Mouse (Mus musculus): ENCODE results near the gene Gm11037. TPM values are rescaled to one million over a fixed set of nuclear protein-coding genes. Genes with fewer than 3 reads are reported as not detected.

Gene Gm11037
- polyA plus RNA-seq, 1 experiment, result not detected

DNA sequence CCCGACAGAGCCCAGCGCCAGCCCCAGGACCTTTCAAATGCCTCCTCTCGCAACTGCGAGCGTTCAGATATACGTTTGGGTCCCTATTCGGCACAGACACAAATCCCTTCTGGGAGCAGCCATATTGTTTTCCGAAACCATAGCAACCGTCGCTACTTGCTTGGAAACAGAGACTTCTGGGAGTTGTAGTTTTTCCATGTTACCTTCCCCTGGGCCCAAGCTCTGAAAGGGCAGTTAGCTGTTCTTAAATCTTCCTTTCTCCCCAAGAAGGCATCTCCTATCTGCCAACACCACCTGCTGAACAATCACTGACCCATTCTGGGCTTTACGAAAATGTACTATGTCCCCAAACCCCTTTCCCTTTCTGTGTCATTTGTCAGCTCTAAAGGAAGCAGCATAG lies 41.4 kb downstream of the Gm11037 start:
- Histone ChIP-seq H3K4me1 (ENCODE audit: control insufficient read depth, insufficient read depth, low read length) (peaks cover 24% of the 10 kb centered on the region), H3K27ac (ENCODE audit: control insufficient read depth, insufficient read depth, low read depth, low read length) (peak overlapping the region; percentile 84; the same call in 1 of the 2 replicates), H3K27me3 (ENCODE audit: control insufficient read depth, insufficient read depth, low read length) (no peaks in the 10 kb centered on the region), H3K36me3 (ENCODE audit: control insufficient read depth, insufficient read depth, low read length) (0 out of 2 replicates have a peak, but pooled peaks cover 2% of the 10 kb centered on the region), H3K4me3 (ENCODE audit: control insufficient read depth, low read depth, low read length) (peak overlapping the region; percentile 97)
- no peak for TF ChIP-seq CTCF (IDR thresholded peaks at IDR 0.05; ENCODE audit: control insufficient read depth, insufficient read depth, insufficient replicate concordance, low read depth, low read length)
- no peak for TF ChIP-seq POLR2A (IDR thresholded peaks at IDR 0.05; ENCODE audit: control insufficient read depth, low read depth, low read length)

DNA sequence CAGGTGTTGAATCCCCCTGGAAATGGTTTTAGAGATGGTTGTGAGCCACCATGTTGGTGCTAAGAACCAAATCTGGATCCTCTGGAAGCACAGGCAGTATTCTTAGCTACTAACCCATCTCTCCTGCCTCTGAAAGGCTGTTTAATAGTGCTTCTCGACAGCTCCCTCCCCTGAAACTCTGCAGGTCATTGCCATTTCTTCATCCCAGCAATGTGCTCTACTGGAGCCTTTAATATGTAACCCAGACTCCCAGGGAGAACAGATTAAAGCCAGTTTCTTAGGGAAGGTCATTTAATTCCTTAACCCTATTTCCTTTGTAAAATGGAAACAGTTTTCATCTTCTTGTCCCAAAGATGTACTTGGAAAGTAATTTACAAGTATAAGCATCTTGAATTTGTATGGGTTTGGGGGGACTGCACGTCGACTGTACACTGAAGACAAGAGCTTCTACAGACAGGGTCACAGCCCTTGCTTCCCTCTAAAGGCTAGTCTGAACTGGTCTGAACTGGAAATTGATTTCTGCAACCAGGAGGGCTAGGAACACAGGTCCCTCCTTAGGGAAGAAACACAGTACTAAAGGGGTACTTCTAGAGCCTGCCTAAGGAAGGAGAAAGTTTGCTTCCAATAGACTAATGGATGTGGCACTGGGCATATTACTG lies 42.1 kb downstream of the Gm11037 start:
- Histone ChIP-seq H3K4me1 (ENCODE audit: control insufficient read depth, insufficient read depth, low read length) (peaks cover 26% of the 10 kb centered on the region), H3K27ac (ENCODE audit: control insufficient read depth, insufficient read depth, low read depth, low read length) (no peak overlapping the region), H3K4me3 (ENCODE audit: control insufficient read depth, low read depth, low read length) (peak overlapping the region; percentile 17; the same call in 1 of the 2 replicates), H3K27me3 (ENCODE audit: control insufficient read depth, insufficient read depth, low read length) (no peaks in the 10 kb centered on the region), H3K36me3 (ENCODE audit: control insufficient read depth, insufficient read depth, low read length) (0 out of 2 replicates have a peak, but pooled peaks cover 2% of the 10 kb centered on the region)
- TF ChIP-seq CTCF (IDR thresholded peaks at IDR 0.05; ENCODE audit: control insufficient read depth, insufficient read depth, insufficient replicate concordance, low read depth, low read length) (no peak), POLR2A (IDR thresholded peaks at IDR 0.05; ENCODE audit: control insufficient read depth, low read depth, low read length) (no peak)

DNA sequence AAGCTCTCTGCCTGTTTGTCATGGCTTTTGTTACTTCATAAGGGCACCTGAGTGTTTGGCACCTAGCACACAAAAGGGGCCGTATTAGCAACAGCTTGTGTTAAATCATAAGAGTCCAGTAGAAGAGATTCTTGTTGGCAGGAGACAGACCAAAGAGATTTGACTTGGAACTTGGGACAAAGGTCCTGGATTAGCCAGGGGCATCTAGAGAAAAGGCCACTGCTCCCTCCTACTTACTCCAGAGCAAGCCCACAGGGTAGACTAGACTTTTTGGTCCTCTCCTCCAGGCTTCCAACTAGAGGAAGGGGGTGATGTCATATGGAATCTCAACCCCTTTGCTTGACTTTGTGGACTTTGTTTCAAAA lies 42.6 kb downstream of the Gm11037 start:
- Histone ChIP-seq H3K27ac (ENCODE audit: control insufficient read depth, insufficient read depth, low read depth, low read length) (no peak overlapping the region), H3K4me3 (ENCODE audit: control insufficient read depth, low read depth, low read length) (no peak overlapping the region), H3K36me3 (ENCODE audit: control insufficient read depth, insufficient read depth, low read length) (0 out of 2 replicates have a peak, but pooled peaks cover 2% of the 10 kb centered on the region), H3K27me3 (ENCODE audit: control insufficient read depth, insufficient read depth, low read length) (no peaks in the 10 kb centered on the region), H3K4me1 (ENCODE audit: control insufficient read depth, insufficient read depth, low read length) (peaks cover 26% of the 10 kb centered on the region)
- TF ChIP-seq POLR2A (IDR thresholded peaks at IDR 0.05; ENCODE audit: control insufficient read depth, low read depth, low read length) (no peak), CTCF (IDR thresholded peaks at IDR 0.05; ENCODE audit: control insufficient read depth, insufficient read depth, insufficient replicate concordance, low read depth, low read length) (no peak)

DNA sequence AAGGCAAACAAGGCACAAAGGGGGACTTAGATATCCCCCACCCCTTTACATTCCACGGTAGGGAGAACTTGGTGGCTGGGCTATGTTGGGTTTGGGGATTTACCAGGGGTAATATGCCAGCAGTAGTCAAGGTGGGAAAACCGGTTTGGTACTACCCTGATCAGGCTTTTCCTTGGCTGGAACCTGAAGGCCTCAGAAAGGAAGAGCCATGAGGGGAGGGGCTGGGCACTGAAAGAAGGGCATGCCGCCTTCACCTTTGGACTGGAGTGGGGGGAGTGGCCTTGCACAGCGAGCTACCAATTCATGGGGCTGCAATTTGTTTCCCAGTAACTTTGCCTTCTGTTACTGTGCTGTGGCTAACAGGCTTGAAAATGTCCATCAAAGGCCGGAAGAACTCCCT lies 43.2 kb downstream of the Gm11037 start:
- TF ChIP-seq CTCF (IDR thresholded peaks at IDR 0.05; ENCODE audit: control insufficient read depth, insufficient read depth, insufficient replicate concordance, low read depth, low read length) (no peak), POLR2A (IDR thresholded peaks at IDR 0.05; ENCODE audit: control insufficient read depth, low read depth, low read length) (no peak)
- peaks cover 21% of the 10 kb centered on the region for H3K4me1 ChIP-seq (ENCODE audit: control insufficient read depth, insufficient read depth, low read length)
- H3K4me3 ChIP-seq (ENCODE audit: control insufficient read depth, low read depth, low read length), result no peak overlapping the region
- H3K36me3 ChIP-seq (ENCODE audit: control insufficient read depth, insufficient read depth, low read length), result no peaks in the 10 kb centered on the region
- no peak overlapping the region for H3K27ac ChIP-seq (ENCODE audit: control insufficient read depth, insufficient read depth, low read depth, low read length)
- no peaks in the 10 kb centered on the region for H3K27me3 ChIP-seq (ENCODE audit: control insufficient read depth, insufficient read depth, low read length)

DNA sequence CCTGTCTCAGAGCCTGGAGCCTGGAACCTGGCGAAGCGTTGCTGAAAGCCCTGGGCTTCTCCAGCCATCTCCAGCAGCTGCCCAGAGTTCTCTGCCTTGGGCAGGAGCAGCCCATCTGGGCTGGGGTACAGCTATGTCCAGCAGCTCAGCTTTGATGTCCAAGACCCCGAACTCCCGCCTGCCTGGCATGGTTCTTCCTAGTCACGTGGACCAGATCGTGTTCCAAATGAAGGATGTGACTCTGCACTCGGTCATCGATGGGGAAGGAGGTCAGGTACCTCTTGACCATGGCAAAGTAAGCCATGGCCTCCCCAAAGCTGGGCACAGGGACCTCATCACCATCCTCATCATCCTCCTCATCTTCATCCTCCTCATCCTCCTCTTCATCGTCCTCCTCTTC lies 44.6 kb downstream of the Gm11037 start:
- no peak overlapping the region for H3K27ac ChIP-seq (ENCODE audit: control insufficient read depth, insufficient read depth, low read depth, low read length)
- TF ChIP-seq CTCF (IDR thresholded peaks at IDR 0.05; ENCODE audit: control insufficient read depth, insufficient read depth, insufficient replicate concordance, low read depth, low read length) (no peak), POLR2A (IDR thresholded peaks at IDR 0.05; ENCODE audit: control insufficient read depth, low read depth, low read length) (no peak)
- peaks cover 20% of the 10 kb centered on the region for H3K4me1 ChIP-seq (ENCODE audit: control insufficient read depth, insufficient read depth, low read length)
- H3K27me3 ChIP-seq (ENCODE audit: control insufficient read depth, insufficient read depth, low read length), result no peaks in the 10 kb centered on the region
- no peak overlapping the region for H3K4me3 ChIP-seq (ENCODE audit: control insufficient read depth, low read depth, low read length)
- no peaks in the 10 kb centered on the region for H3K36me3 ChIP-seq (ENCODE audit: control insufficient read depth, insufficient read depth, low read length)

DNA sequence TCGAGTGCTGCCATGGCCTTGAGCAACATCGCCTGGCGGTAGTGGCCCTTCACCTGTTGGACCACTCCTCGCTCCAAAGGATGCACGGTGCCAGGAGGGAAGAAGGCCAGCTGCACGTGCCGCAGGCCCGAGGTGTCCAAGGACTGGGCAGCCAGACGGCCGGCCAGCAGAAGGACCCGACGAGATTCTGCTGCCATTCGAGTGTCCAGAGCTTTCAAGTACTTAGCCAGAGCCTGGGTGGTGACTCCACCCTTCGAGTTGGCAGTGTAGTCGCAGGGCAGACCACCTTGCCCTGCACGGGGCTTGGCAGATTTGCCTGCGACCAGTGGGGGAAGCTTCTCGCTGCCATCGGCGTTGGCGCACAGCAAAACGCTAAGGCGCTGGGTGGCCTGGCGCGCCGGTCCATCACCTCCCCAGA lies 45.5 kb downstream of the Gm11037 start:
- no peak overlapping the region; the same call in 1 of the 2 replicates for H3K27ac ChIP-seq (ENCODE audit: control insufficient read depth, insufficient read depth, low read depth, low read length)
- H3K4me3 ChIP-seq (ENCODE audit: control insufficient read depth, low read depth, low read length), result peak overlapping the region; percentile 85
- peaks cover 20% of the 10 kb centered on the region for H3K4me1 ChIP-seq (ENCODE audit: control insufficient read depth, insufficient read depth, low read length)
- TF ChIP-seq CTCF (IDR thresholded peaks at IDR 0.05; ENCODE audit: control insufficient read depth, insufficient read depth, insufficient replicate concordance, low read depth, low read length) (no peak), POLR2A (IDR thresholded peaks at IDR 0.05; ENCODE audit: control insufficient read depth, low read depth, low read length) (no peak)
- no peaks in the 10 kb centered on the region for H3K27me3 ChIP-seq (ENCODE audit: control insufficient read depth, insufficient read depth, low read length)
- no peaks in the 10 kb centered on the region for H3K36me3 ChIP-seq (ENCODE audit: control insufficient read depth, insufficient read depth, low read length)

DNA sequence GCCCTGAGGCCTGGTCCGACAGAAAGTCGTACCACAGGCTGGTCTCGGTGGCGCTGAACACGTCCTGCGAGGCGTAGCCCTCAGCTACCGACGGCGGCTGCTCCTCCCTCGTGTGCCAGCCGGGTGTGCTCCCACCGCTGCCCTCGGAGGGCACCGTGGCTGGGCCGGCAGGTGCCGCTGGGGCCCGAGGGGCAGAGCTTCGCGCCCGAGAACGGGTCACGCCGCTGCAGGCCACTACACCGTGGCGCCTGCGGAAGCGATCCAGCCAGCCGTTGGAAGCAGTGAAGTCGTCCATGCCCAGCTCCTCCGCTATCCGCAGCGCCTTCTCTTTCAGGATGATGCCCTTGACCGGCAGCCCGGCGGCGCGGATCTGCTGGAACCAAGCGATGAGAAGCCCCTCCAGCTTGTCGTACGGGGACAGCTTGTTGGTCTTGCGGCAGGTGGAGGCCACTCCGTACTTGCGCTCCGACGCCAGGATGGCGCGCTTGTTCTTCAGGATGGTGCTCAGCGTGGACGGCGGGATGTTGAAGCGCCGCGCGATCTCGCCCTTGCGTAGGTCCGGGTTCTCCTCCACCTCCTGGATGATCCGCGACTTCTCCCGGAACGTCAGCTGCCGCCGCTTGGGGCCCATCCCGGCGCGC lies 46.1 kb downstream of the Gm11037 start:
- peaks cover 20% of the 10 kb centered on the region for H3K4me1 ChIP-seq (ENCODE audit: control insufficient read depth, insufficient read depth, low read length)
- H3K36me3 ChIP-seq (ENCODE audit: control insufficient read depth, insufficient read depth, low read length), result no peaks in the 10 kb centered on the region
- TF ChIP-seq CTCF (IDR thresholded peaks at IDR 0.05; ENCODE audit: control insufficient read depth, insufficient read depth, insufficient replicate concordance, low read depth, low read length) (no peak), POLR2A (IDR thresholded peaks at IDR 0.05; ENCODE audit: control insufficient read depth, low read depth, low read length) (no peak)
- peak overlapping the region; percentile 67 for H3K27ac ChIP-seq (ENCODE audit: control insufficient read depth, insufficient read depth, low read depth, low read length)
- H3K4me3 ChIP-seq (ENCODE audit: control insufficient read depth, low read depth, low read length), result peak overlapping the region; percentile 85
- no peaks in the 10 kb centered on the region for H3K27me3 ChIP-seq (ENCODE audit: control insufficient read depth, insufficient read depth, low read length)

All from testis, adult 2 months (tissue).